7 mouse cellular contexts compared by ENCODE assay signal in genomic region chr7:12803727-12804071, GRCm38 (mm10). TPM values are rescaled to one million over a fixed set of nuclear protein-coding genes. Genes with fewer than 3 reads are reported as not detected.
DNase-seq lines count a peak whose midpoint lies in the region; ATAC-seq and TF ChIP-seq lines count a peak whose summit lies in the region.

No protein-coding gene starts in this region.

- H3K9ac ChIP-seq in lung, embryonic 14.5 days, result peak overlapping the region; percentile 74
- H3K9ac ChIP-seq in forebrain, embryonic 13.5 days, result peak overlapping the region; percentile 79
- peak overlapping the region; percentile 60 for H3K9ac ChIP-seq in limb, embryonic 15.5 days
- H3K9ac ChIP-seq in stomach, embryonic 14.5 days (replicated peaks; ENCODE audit: low read depth, low read length), result peak overlapping the region; percentile 48

- DNase-seq in lung, embryonic 14.5 days, result no peak
- no peak for DNase-seq in lung, postnatal 10 days
- no peak for DNase-seq in embryo, embryonic 9.5 days (ENCODE audit: extremely low spot score)

- H3K4me3 ChIP-seq in lung, embryonic 14.5 days (ENCODE audit: low read depth, low read length), result peak overlapping the region; percentile 48
- peak overlapping the region; percentile 54 for H3K4me3 ChIP-seq in forebrain, embryonic 13.5 days
- H3K4me3 ChIP-seq in limb, embryonic 15.5 days, result peak overlapping the region; percentile 52
- peak overlapping the region; percentile 46 for H3K4me3 ChIP-seq in stomach, embryonic 14.5 days (ENCODE audit: low read depth, low read length)

- H3K4me1 ChIP-seq in lung, embryonic 14.5 days (ENCODE audit: insufficient read depth), result no peaks in the 10 kb centered on the region
- H3K4me1 ChIP-seq in forebrain, embryonic 13.5 days, result peaks cover 16% of the 10 kb centered on the region
- H3K4me1 ChIP-seq in limb, embryonic 15.5 days, result peaks cover 9% of the 10 kb centered on the region; the same call in 1 of the 2 replicates
- H3K4me1 ChIP-seq in stomach, embryonic 14.5 days (ENCODE audit: control insufficient read depth, insufficient read depth, low read length), result peaks cover 3% of the 10 kb centered on the region; the same call in 1 of the 2 replicates

- TF ChIP-seq CTCF in lung, embryonic 14.5 days (IDR thresholded peaks at IDR 0.05; ENCODE audit: low read depth), result no peak

- peak; percentile 83; the same call in 1 of the 2 replicates for ATAC-seq in lung, embryonic 14.5 days (ENCODE audit: insufficient read depth)
- no peak; the same call in 1 of the 2 replicates for ATAC-seq in forebrain, embryonic 13.5 days
- ATAC-seq in limb, embryonic 15.5 days (ENCODE audit: insufficient number of reproducible peaks, low FRiP score, low TSS enrichment, low read depth), result peak; percentile 63; the same call in 1 of the 2 replicates
- ATAC-seq in stomach, embryonic 14.5 days (ENCODE audit: insufficient number of reproducible peaks, insufficient read depth, low FRiP score, low read depth), result no peak; the same call in 1 of the 2 replicates
- no peak for ATAC-seq in erythroid progenitor cell, adult 5-6 weeks (replicated peaks; ENCODE audit: low FRiP score, poor library complexity, severe bottlenecking)

- H3K36me3 ChIP-seq in lung, embryonic 14.5 days (ENCODE audit: insufficient read depth), result peaks cover 26% of the 10 kb centered on the region
- H3K36me3 ChIP-seq in forebrain, embryonic 13.5 days (ENCODE audit: poor library complexity, severe bottlenecking), result peaks cover 26% of the 10 kb centered on the region
- H3K36me3 ChIP-seq in limb, embryonic 15.5 days, result peaks cover 25% of the 10 kb centered on the region
- H3K36me3 ChIP-seq in stomach, embryonic 14.5 days (ENCODE audit: control insufficient read depth, insufficient read depth, low read length), result peaks cover 15% of the 10 kb centered on the region

- peak overlapping the region; percentile 72 for H3K27ac ChIP-seq in lung, embryonic 14.5 days (ENCODE audit: low read depth)
- H3K27ac ChIP-seq in forebrain, embryonic 13.5 days, result peak overlapping the region; percentile 78
- peak overlapping the region; percentile 77 for H3K27ac ChIP-seq in limb, embryonic 15.5 days
- H3K27ac ChIP-seq in stomach, embryonic 14.5 days (ENCODE audit: low read length), result peak overlapping the region; percentile 66; the same call in 1 of the 2 replicates

- no peaks in the 10 kb centered on the region for H3K27me3 ChIP-seq in lung, embryonic 14.5 days (ENCODE audit: insufficient read depth, low read length)
- H3K27me3 ChIP-seq in forebrain, embryonic 13.5 days, result no peaks in the 10 kb centered on the region
- no peaks in the 10 kb centered on the region for H3K27me3 ChIP-seq in limb, embryonic 15.5 days
- H3K27me3 ChIP-seq in stomach, embryonic 14.5 days (ENCODE audit: control insufficient read depth, insufficient read depth, low read length), result no peaks in the 10 kb centered on the region

- H3K9me3 ChIP-seq in lung, embryonic 14.5 days (ENCODE audit: low read depth, low read length), result peaks cover 4% of the 10 kb centered on the region; the same call in 1 of the 2 replicates
- H3K9me3 ChIP-seq in forebrain, embryonic 13.5 days (replicated peaks), result peaks cover 5% of the 10 kb centered on the region
- H3K9me3 ChIP-seq in limb, embryonic 15.5 days, result no peaks in the 10 kb centered on the region
- no peaks in the 10 kb centered on the region for H3K9me3 ChIP-seq in stomach, embryonic 14.5 days (ENCODE audit: control insufficient read depth, low read depth, low read length)

- peak overlapping the region; percentile 92 for H3K4me2 ChIP-seq in lung, embryonic 14.5 days
- peak overlapping the region; percentile 80 for H3K4me2 ChIP-seq in forebrain, embryonic 13.5 days
- H3K4me2 ChIP-seq in limb, embryonic 15.5 days, result peak overlapping the region; percentile 87
- H3K4me2 ChIP-seq in stomach, embryonic 14.5 days (replicated peaks; ENCODE audit: low read depth, low read length), result peak overlapping the region; percentile 79

- 1% methylated on average over 16 of the region's 16 CpGs for WGBS in lung, embryonic 14.5 days
- under 1% methylated on average over 16 of the region's 16 CpGs for WGBS in forebrain, embryonic 13.5 days
- under 1% methylated on average over 16 of the region's 16 CpGs for WGBS in limb, embryonic 15.5 days
- under 1% methylated on average over 16 of the region's 16 CpGs for WGBS in stomach, embryonic 14.5 days

RNA-seq across cellular contexts. Expression of gene Zscan18, which starts 0.3 kb away (rescaled TPM):
- 6.9 and 7.6 TPM in 2 replicates for polyA plus RNA-seq in lung, embryonic 14.5 days (2014; fragmentation: Nextera tagmentation; extraction: Ambion mirVana)
- 11.4 and 14.9 TPM in 2 replicates for polyA plus RNA-seq in forebrain, embryonic 13.5 days (2015; fragmentation: Nextera tagmentation; extraction: Ambion mirVana)
- 9.0 and 10.0 TPM in 2 replicates for polyA plus RNA-seq in limb, embryonic 15.5 days (2015; fragmentation: Nextera tagmentation; extraction: Ambion mirVana)
- polyA plus RNA-seq in stomach, embryonic 14.5 days (2014; fragmentation: Nextera tagmentation; extraction: Ambion mirVana), result 8.2 and 10.5 TPM in 2 replicates
- not detected in 2 replicates for total RNA-seq in erythroid progenitor cell, adult 5-6 weeks (2015; ENCODE audit: low replicate concordance)
- not detected in 2 replicates for total RNA-seq in erythroid progenitor cell, adult 5-6 weeks (2017; ENCODE audit: low replicate concordance)

RNA-seq across cellular contexts. Expression of gene Zfp329, which starts 15.0 kb away (rescaled TPM):
- 14.6 and 16.3 TPM in 2 replicates for polyA plus RNA-seq in lung, embryonic 14.5 days (2014; fragmentation: Nextera tagmentation; extraction: Ambion mirVana)
- polyA plus RNA-seq in forebrain, embryonic 13.5 days (2015; fragmentation: Nextera tagmentation; extraction: Ambion mirVana), result 31.0 and 31.4 TPM in 2 replicates
- polyA plus RNA-seq in limb, embryonic 15.5 days (2015; fragmentation: Nextera tagmentation; extraction: Ambion mirVana), result 11.5 and 14.6 TPM in 2 replicates
- polyA plus RNA-seq in stomach, embryonic 14.5 days (2014; fragmentation: Nextera tagmentation; extraction: Ambion mirVana), result 23.9 and 24.4 TPM in 2 replicates
- total RNA-seq in erythroid progenitor cell, adult 5-6 weeks (2015; ENCODE audit: low replicate concordance), result 6.5 and 15.5 TPM in 2 replicates
- total RNA-seq in erythroid progenitor cell, adult 5-6 weeks (2017; ENCODE audit: low replicate concordance), result 3.1 and 4.5 TPM in 2 replicates

RNA-seq across cellular contexts. Expression of gene Zfp110, which starts 30.9 kb away (rescaled TPM):
- 41.2 and 41.5 TPM in 2 replicates for polyA plus RNA-seq in lung, embryonic 14.5 days (2014; fragmentation: Nextera tagmentation; extraction: Ambion mirVana)
- polyA plus RNA-seq in forebrain, embryonic 13.5 days (2015; fragmentation: Nextera tagmentation; extraction: Ambion mirVana), result 32.6 and 33.3 TPM in 2 replicates
- 40.7 and 41.2 TPM in 2 replicates for polyA plus RNA-seq in limb, embryonic 15.5 days (2015; fragmentation: Nextera tagmentation; extraction: Ambion mirVana)
- polyA plus RNA-seq in stomach, embryonic 14.5 days (2014; fragmentation: Nextera tagmentation; extraction: Ambion mirVana), result 29.9 and 35.7 TPM in 2 replicates
- total RNA-seq in erythroid progenitor cell, adult 5-6 weeks (2015; ENCODE audit: low replicate concordance), result 14.3 and 14.4 TPM in 2 replicates
- 16.6 and 20.9 TPM in 2 replicates for total RNA-seq in erythroid progenitor cell, adult 5-6 weeks (2017; ENCODE audit: low replicate concordance)

Comparison
In these comparisons a context has a peak if more than half of its experiments do, and no peak if none do; other contexts are left out.
1. ATAC-seq: peak in lung, embryonic 14.5 days (single experiment) and limb, embryonic 15.5 days (single experiment); none in forebrain, embryonic 13.5 days (single experiment), stomach, embryonic 14.5 days (single experiment) and erythroid progenitor cell, adult 5-6 weeks (single experiment).
2. Peak in every context shown above with its lines, with median percentiles within 50 percentile points of each other: H3K27ac ChIP-seq, H3K4me2 ChIP-seq, H3K4me3 ChIP-seq and H3K9ac ChIP-seq.